Mouse (Mus musculus): ENCODE data around the gene Best2. TPM values are rescaled to one million over a fixed set of nuclear protein-coding genes. Genes with fewer than 3 reads are reported as not detected.
A peak's percentile ranks its signal among the peaks of the same experiment; 100 is the strongest.

Best2 gene
- total and polyA plus RNA-seq, 3 experiments: not detected

- intact Hi-C loops (cut with DNase I): loop anchor here (10.0 kb wide), 1 partner anchor 49 kb away; the partner anchor contains the start of genes Asna1 and Trir
- 1% methylated on average over 61 of the region's 61 CpGs for WGBS
- peak; percentile 97 for DNase-seq
- Histone ChIP-seq H3K4me3 (peak overlapping the region; percentile 56), H3K36me3 (ENCODE audit: control insufficient read depth, insufficient read depth, low read length) (no peaks in the 10 kb centered on the region; the same call in 1 of the 2 replicates), H3K4me1 (ENCODE audit: control insufficient read depth, insufficient read depth, low read length) (peaks cover 15% of the 10 kb centered on the region), H3K9ac (ENCODE audit: low read depth, low read length) (peak overlapping the region; percentile 75), H3K27ac (peak overlapping the region; percentile 99), H3K27me3 (ENCODE audit: control insufficient read depth, insufficient read depth, low read length) (no peaks in the 10 kb centered on the region), H3K79me2 (replicated peaks; ENCODE audit: control insufficient read depth, insufficient read depth, low read length) (no peaks in the 10 kb centered on the region)
- TF ChIP-seq CTCF (IDR thresholded peaks at IDR 0.05) (peak; percentile 17), EP300 (IDR thresholded peaks at IDR 0.05; ENCODE audit: insufficient read depth, low read depth, low read length) (0 out of 2 replicates have a peak, but pooled peaks have one; percentile 59), POLR2A (IDR thresholded peaks at IDR 0.05; ENCODE audit: insufficient read depth, low read depth, low read length) (peak; percentile 44; the same call in 1 of the 2 replicates)
Measured at GRCm38 (mm10) chr8:84976031-84976762, 38.1 kb downstream of the Best2 start.

- TF ChIP-seq POLR2A (IDR thresholded peaks at IDR 0.05; ENCODE audit: insufficient read depth, low read depth, low read length): no peak
- TF ChIP-seq EP300 (IDR thresholded peaks at IDR 0.05; ENCODE audit: insufficient read depth, low read depth, low read length): peak; percentile 58; the same call in 1 of the 2 replicates
- peak; percentile 89 for TF ChIP-seq CTCF (IDR thresholded peaks at IDR 0.05)
- Histone ChIP-seq H3K9ac (ENCODE audit: low read depth, low read length) (peak overlapping the region; percentile 75), H3K27me3 (ENCODE audit: control insufficient read depth, insufficient read depth, low read length) (no peaks in the 10 kb centered on the region), H3K4me1 (ENCODE audit: control insufficient read depth, insufficient read depth, low read length) (peaks cover 12% of the 10 kb centered on the region), H3K27ac (peak overlapping the region; percentile 99), H3K4me3 (no peak overlapping the region; the same call in 1 of the 2 replicates), H3K79me2 (replicated peaks; ENCODE audit: control insufficient read depth, insufficient read depth, low read length) (no peaks in the 10 kb centered on the region), H3K36me3 (ENCODE audit: control insufficient read depth, insufficient read depth, low read length) (no peaks in the 10 kb centered on the region; the same call in 1 of the 2 replicates)
- DNase-seq: peak; percentile 69 to 80
- intact Hi-C loops (cut with DNase I): loop anchor here (10.0 kb wide), 1 partner anchor 49 kb away; the partner anchor contains the start of genes Asna1 and Trir
- 33% methylated on average over 7 of the region's 7 CpGs for WGBS
Measured at GRCm38 (mm10) chr8:84975434-84975833, 38.9 kb downstream of the Best2 start.

GRCm38 (mm10) chr8:84974543-84975142, 39.7 kb downstream of the Best2 start:
- H3K9ac ChIP-seq (ENCODE audit: low read depth, low read length): no peak overlapping the region
- intact Hi-C loops (cut with DNase I): loop anchor here (1.0 to 10.0 kb wide), 2 partner anchors 15 to 50 kb away; partner anchors contain the start of genes Asna1 and Trir

GRCm38 (mm10) chr8:84973803-84974542, 40.4 kb downstream of the Best2 start:
- Histone ChIP-seq H3K4me3 (no peak overlapping the region), H3K27ac (peak overlapping the region; percentile 63), H3K9ac (ENCODE audit: low read depth, low read length) (no peak overlapping the region), H3K27me3 (ENCODE audit: control insufficient read depth, insufficient read depth, low read length) (no peaks in the 10 kb centered on the region), H3K79me2 (replicated peaks; ENCODE audit: control insufficient read depth, insufficient read depth, low read length) (no peaks in the 10 kb centered on the region), H3K4me1 (ENCODE audit: control insufficient read depth, insufficient read depth, low read length) (peaks cover 15% of the 10 kb centered on the region), H3K36me3 (ENCODE audit: control insufficient read depth, insufficient read depth, low read length) (no peaks in the 10 kb centered on the region; the same call in 1 of the 2 replicates)
- peak; percentile 72 to 78 for DNase-seq
- intact Hi-C loops (cut with DNase I): loop anchor here (1.0 to 10.0 kb wide), 2 partner anchors 15 to 51 kb away; partner anchors contain the start of genes Asna1 and Trir
- TF ChIP-seq CTCF (IDR thresholded peaks at IDR 0.05): peak; percentile 95; the same call in 1 of the 2 replicates
- TF ChIP-seq EP300 (IDR thresholded peaks at IDR 0.05; ENCODE audit: insufficient read depth, low read depth, low read length): peak; percentile 96
- TF ChIP-seq POLR2A (IDR thresholded peaks at IDR 0.05; ENCODE audit: insufficient read depth, low read depth, low read length): peak; percentile 27
- 33% methylated on average over 4 of the region's 4 CpGs for WGBS

More at GRCm38 (mm10) chr8:84974543-84975142, 39.7 kb downstream of the Best2 start:
- no peaks in the 10 kb centered on the region for H3K79me2 ChIP-seq (replicated peaks; ENCODE audit: control insufficient read depth, insufficient read depth, low read length)
- H3K27me3 ChIP-seq (ENCODE audit: control insufficient read depth, insufficient read depth, low read length): no peaks in the 10 kb centered on the region
- no peak for DNase-seq
- peak overlapping the region; percentile 99 for H3K27ac ChIP-seq
- H3K4me3 ChIP-seq: no peak overlapping the region
- TF ChIP-seq POLR2A (IDR thresholded peaks at IDR 0.05; ENCODE audit: insufficient read depth, low read depth, low read length): 0 out of 2 replicates have a peak, but pooled peaks have one; percentile 8
- no peak for TF ChIP-seq CTCF (IDR thresholded peaks at IDR 0.05)
- 72% methylated on average over 8 of the region's 8 CpGs for WGBS
- peaks cover 16% of the 10 kb centered on the region for H3K4me1 ChIP-seq (ENCODE audit: control insufficient read depth, insufficient read depth, low read length)
- H3K36me3 ChIP-seq (ENCODE audit: control insufficient read depth, insufficient read depth, low read length): no peaks in the 10 kb centered on the region; the same call in 1 of the 2 replicates

- no peaks in the 10 kb centered on the region for H3K27me3 ChIP-seq (ENCODE audit: control insufficient read depth, insufficient read depth, low read length)
- intact Hi-C loops (cut with DNase I): loop anchor here (10.0 kb wide), 1 partner anchor 52 kb away; the partner anchor contains the start of genes Asna1 and Trir
- WGBS: 93% methylated on average over 1 of the region's 1 CpGs
- peak overlapping the region; percentile 63; the same call in 1 of the 2 replicates for H3K27ac ChIP-seq
- H3K4me1 ChIP-seq (ENCODE audit: control insufficient read depth, insufficient read depth, low read length): peaks cover 18% of the 10 kb centered on the region
- H3K36me3 ChIP-seq (ENCODE audit: control insufficient read depth, insufficient read depth, low read length): no peaks in the 10 kb centered on the region; the same call in 1 of the 2 replicates
- no peak for TF ChIP-seq POLR2A (IDR thresholded peaks at IDR 0.05; ENCODE audit: insufficient read depth, low read depth, low read length)
- H3K9ac ChIP-seq (ENCODE audit: low read depth, low read length): no peak overlapping the region
- no peaks in the 10 kb centered on the region for H3K79me2 ChIP-seq (replicated peaks; ENCODE audit: control insufficient read depth, insufficient read depth, low read length)
- DNase-seq: no peak
- no peak overlapping the region for H3K4me3 ChIP-seq
Measured at GRCm38 (mm10) chr8:84973079-84973478, 41.3 kb downstream of the Best2 start.

Measured in heart, adult 2 months (tissue).